Mouse (Mus musculus): ENCODE measurements at regions not wholly inside any gene's neighbourhood (a gene's known extent, or its start where the extent isn't known, plus 50 kb on each side); places are given as distances from the start of the nearest gene placed in this dataset.
A peak's percentile ranks its signal among the peaks of the same experiment; 100 is the strongest.

DNA sequence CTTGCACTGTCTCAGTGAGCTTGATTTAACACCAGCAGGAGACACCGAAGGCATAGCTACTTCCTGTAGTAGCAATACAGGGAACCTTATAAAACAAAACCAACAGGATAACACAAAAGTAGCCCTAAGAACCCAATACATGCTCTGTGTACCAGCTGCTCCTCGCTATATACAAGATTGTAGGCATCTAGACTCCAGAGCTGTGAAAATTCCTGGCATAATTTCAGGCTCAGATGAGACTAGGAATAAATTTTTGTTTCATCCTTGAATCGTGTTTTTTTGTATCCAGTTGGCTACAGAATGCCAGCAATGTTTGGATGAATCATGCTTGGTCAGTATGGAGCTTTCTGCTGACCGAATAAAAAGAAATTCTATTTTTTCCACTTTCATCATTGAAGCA lies 157.9 kb downstream of the Kcnj2 start:
- H3K9me3 ChIP-seq (replicated peaks; ENCODE audit: insufficient read depth, low read length): no peaks in the 10 kb centered on the region
- no peaks in the 10 kb centered on the region for H3K36me3 ChIP-seq (ENCODE audit: control insufficient read depth in 1 of 2, insufficient read depth in 2 of 2, low read length in 2 of 2)
- no peak for DNase-seq (ENCODE audit: low read depth, low spot score)
- H3K27ac ChIP-seq (ENCODE audit: control insufficient read depth, low read depth, low read length): no peak overlapping the region
- no peaks in the 10 kb centered on the region for H3K79me2 ChIP-seq (ENCODE audit: control insufficient read depth, insufficient read depth, low read length, poor library complexity)
- no peak overlapping the region for H3K4me3 ChIP-seq (ENCODE audit: control insufficient read depth in 1 of 2, insufficient read depth in 1 of 2, low read depth in 2 of 2, low read length in 2 of 2)
- no peaks in the 10 kb centered on the region for H3K27me3 ChIP-seq (ENCODE audit: control insufficient read depth in 1 of 2, insufficient read depth in 2 of 2, low read length in 2 of 2)
- TF ChIP-seq CHD2 (IDR thresholded peaks at IDR 0.05; ENCODE audit: low read length): no peak
- TF ChIP-seq GABPA (IDR thresholded peaks at IDR 0.05; ENCODE audit: low read depth, low read length): no peak
- H3K9ac ChIP-seq (ENCODE audit: control insufficient read depth, low read depth, low read length, poor library complexity, severe bottlenecking): no peak overlapping the region
- no peaks in the 10 kb centered on the region for H3K4me1 ChIP-seq (ENCODE audit: control insufficient read depth in 1 of 2, insufficient read depth in 2 of 2, low read length in 2 of 2)

DNA sequence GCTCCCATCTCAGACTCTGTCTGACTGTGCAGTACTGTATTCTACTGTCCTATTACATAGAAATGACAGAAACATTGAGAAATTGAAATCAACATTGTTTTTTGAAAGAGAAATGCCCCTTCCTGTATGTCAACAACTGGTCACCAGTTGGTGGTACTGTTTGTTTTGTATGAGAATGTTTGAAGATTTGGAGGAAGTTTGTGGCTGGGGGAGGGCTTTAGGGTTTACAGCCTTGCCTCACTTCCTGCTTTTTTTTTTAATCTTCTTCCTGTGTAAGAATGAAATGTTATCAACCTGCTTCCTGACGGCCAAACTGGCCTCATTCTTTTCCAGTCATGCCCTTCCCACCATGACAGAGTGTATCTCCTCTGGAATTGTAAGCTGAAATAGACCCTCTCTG lies 161.3 kb downstream of the Kcnj2 start:
- H3K27ac ChIP-seq (ENCODE audit: control insufficient read depth, low read depth, low read length): no peak overlapping the region
- TF ChIP-seq CHD2 (IDR thresholded peaks at IDR 0.05; ENCODE audit: low read length) (no peak), ELF1 (IDR thresholded peaks at IDR 0.05; ENCODE audit: low read depth, low read length) (peak; percentile 49; the same call in 1 of the 2 replicates), TAL1 (IDR thresholded peaks at IDR 0.05; ENCODE audit: low read length) (no peak), RCOR1 (IDR thresholded peaks at IDR 0.05; ENCODE audit: low read depth, low read length) (no peak), HCFC1 (IDR thresholded peaks at IDR 0.05; ENCODE audit: low read depth, low read length) (0 out of 2 replicates have a peak, but pooled peaks have one; percentile 38), SIN3A (IDR thresholded peaks at IDR 0.05; ENCODE audit: low read length) (no peak), BHLHE40 (IDR thresholded peaks at IDR 0.05; ENCODE audit: borderline replicate concordance, low read depth, low read length) (no peak), MAX (IDR thresholded peaks at IDR 0.05; ENCODE audit: low read length) (no peak), ZNF384 (IDR thresholded peaks at IDR 0.05; ENCODE audit: low read depth, low read length) (peak; percentile 78), MAFK (IDR thresholded peaks at IDR 0.05; ENCODE audit: borderline replicate concordance, low read depth, low read length) (no peak), CTCF (IDR thresholded peaks at IDR 0.05 in 2 of 3, conservative IDR thresholded peaks at IDR 0.05 in 1 of 3; ENCODE audit: control insufficient read depth in 1 of 3, insufficient read depth in 1 of 3, low read depth in 2 of 3, low read length in 3 of 3, poor library complexity in 1 of 3, severe bottlenecking in 1 of 3) (no peak)
- no peak overlapping the region for H3K9ac ChIP-seq (ENCODE audit: control insufficient read depth, low read depth, low read length, poor library complexity, severe bottlenecking)
- H3K27me3 ChIP-seq (ENCODE audit: control insufficient read depth in 1 of 2, insufficient read depth in 2 of 2, low read length in 2 of 2): no peaks in the 10 kb centered on the region
- no peaks in the 10 kb centered on the region for H3K36me3 ChIP-seq (ENCODE audit: control insufficient read depth in 1 of 2, insufficient read depth in 2 of 2, low read length in 2 of 2)
- H3K9me3 ChIP-seq (replicated peaks; ENCODE audit: insufficient read depth, low read length): no peaks in the 10 kb centered on the region
- no peaks in the 10 kb centered on the region for H3K4me1 ChIP-seq (ENCODE audit: control insufficient read depth in 1 of 2, insufficient read depth in 2 of 2, low read length in 2 of 2)
- no peaks in the 10 kb centered on the region for H3K79me2 ChIP-seq (ENCODE audit: control insufficient read depth, insufficient read depth, low read length, poor library complexity)
- no peak overlapping the region for H3K4me3 ChIP-seq (ENCODE audit: control insufficient read depth in 1 of 2, insufficient read depth in 1 of 2, low read depth in 2 of 2, low read length in 2 of 2)
- DNase-seq (ENCODE audit: low read depth, low spot score): peak; percentile 31

DNA sequence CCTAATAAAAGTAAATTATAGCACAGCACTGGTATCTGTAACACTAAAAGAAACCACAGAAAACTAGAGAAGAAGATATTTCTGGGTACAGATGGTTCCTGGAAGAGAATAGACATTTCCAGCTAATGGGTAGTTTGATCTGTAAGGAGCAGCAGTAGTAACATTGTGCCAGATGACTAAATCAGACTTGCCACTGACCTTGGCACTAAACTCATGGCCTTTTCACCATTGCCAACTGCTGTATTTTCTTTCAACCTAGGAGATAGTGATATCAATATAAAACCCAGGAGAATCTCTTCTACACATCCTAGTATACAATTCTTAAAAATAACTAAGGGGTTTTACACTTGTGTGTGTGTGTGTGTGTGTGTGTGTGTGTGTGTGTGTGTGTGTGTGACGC lies 170.8 kb downstream of the Kcnj2 start:
- Histone ChIP-seq H3K27me3 (ENCODE audit: control insufficient read depth in 1 of 2, insufficient read depth in 2 of 2, low read length in 2 of 2) (no peaks in the 10 kb centered on the region), H3K4me1 (ENCODE audit: control insufficient read depth in 1 of 2, insufficient read depth in 2 of 2, low read length in 2 of 2) (no peaks in the 10 kb centered on the region), H3K36me3 (ENCODE audit: control insufficient read depth in 1 of 2, insufficient read depth in 2 of 2, low read length in 2 of 2) (no peaks in the 10 kb centered on the region), H3K9me3 (replicated peaks; ENCODE audit: insufficient read depth, low read length) (no peaks in the 10 kb centered on the region), H3K9ac (ENCODE audit: control insufficient read depth, low read depth, low read length, poor library complexity, severe bottlenecking) (no peak overlapping the region), H3K27ac (ENCODE audit: control insufficient read depth, low read depth, low read length) (no peak overlapping the region), H3K79me2 (ENCODE audit: control insufficient read depth, insufficient read depth, low read length, poor library complexity) (no peaks in the 10 kb centered on the region), H3K4me3 (ENCODE audit: control insufficient read depth in 1 of 2, insufficient read depth in 1 of 2, low read depth in 2 of 2, low read length in 2 of 2) (no peak overlapping the region)
- DNase-seq (ENCODE audit: low read depth, low spot score): no peak
- no peak for TF ChIP-seq MYB (IDR thresholded peaks at IDR 0.05; ENCODE audit: low read depth, low read length)
- no peak for TF ChIP-seq MAZ (IDR thresholded peaks at IDR 0.05; ENCODE audit: low read depth, low read length)
- no peak for TF ChIP-seq CHD2 (IDR thresholded peaks at IDR 0.05; ENCODE audit: low read length)
- no peak for TF ChIP-seq ETS1 (IDR thresholded peaks at IDR 0.05; ENCODE audit: low read depth, low read length)
- TF ChIP-seq CHD1 (IDR thresholded peaks at IDR 0.05; ENCODE audit: low read depth, low read length): no peak
- no peak for TF ChIP-seq KAT2A (conservative IDR thresholded peaks at IDR 0.05; ENCODE audit: low read depth, low read length)
- TF ChIP-seq MAX (IDR thresholded peaks at IDR 0.05; ENCODE audit: low read length): no peak
- TF ChIP-seq ZKSCAN1 (IDR thresholded peaks at IDR 0.05; ENCODE audit: low read depth, low read length): no peak
- TF ChIP-seq UBTF (IDR thresholded peaks at IDR 0.05; ENCODE audit: borderline replicate concordance, insufficient read depth, low read depth, low read length): no peak
